Mouse (Mus musculus) R1 (cell line): Measurements from ENCODE around the gene Nampt.
"Not testable (repeated sequence)": the region's sequence is repeated elsewhere in the genome, so short reads cannot be mapped to it uniquely, and the experiment has no call there.

Experiments used
- DNase-seq: peaks from one replicate; pipeline ENCODE4 v3.0.0-alpha.2; 2018; ENCODE audit warnings: low read depth, low spot score

Nampt gene

DNA sequence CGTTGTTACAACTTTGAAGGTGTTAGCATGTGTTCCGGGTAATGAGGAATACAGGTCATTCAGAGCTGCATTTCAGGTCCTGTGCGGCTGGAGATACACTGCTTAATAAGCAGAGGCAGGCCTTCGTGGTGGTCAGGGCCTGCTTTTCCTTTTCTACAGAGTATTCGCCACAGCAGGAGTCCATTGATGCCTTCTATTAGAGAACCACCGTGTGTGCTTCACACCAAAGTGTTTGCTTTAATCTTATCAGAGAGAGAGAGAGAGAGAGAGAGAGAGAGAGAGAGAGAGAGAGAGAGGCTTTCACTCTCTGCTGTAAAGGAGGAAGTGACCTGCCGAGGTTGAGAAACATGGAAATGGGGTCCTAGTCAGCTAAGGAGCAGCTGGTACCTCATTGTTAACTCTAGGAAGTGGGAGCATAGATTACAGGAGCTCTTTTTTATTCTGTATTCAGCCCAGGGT, 22.1 kb downstream of the Nampt start:
- DNase-seq, result no peak

DNA sequence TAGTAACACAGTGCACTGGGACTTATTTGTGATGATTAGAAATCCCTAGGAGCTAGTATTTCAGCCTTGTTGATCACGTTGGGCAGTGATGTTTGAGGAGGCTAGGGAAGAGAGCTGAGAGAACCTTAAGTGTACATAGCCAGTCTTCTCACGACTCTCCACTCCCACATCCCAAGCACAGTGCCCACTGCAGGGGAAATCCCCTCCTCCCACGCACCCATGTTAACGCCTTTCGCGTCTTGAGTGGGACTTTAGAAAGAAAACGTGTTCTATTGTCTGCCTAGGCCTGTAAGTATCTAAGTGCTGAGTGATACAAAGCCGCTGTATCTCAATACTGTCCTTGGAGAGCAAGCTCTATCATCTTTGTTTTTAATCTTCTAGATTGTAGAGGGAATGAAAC, 27.0 kb downstream of the Nampt start:
- no peak for DNase-seq

DNA sequence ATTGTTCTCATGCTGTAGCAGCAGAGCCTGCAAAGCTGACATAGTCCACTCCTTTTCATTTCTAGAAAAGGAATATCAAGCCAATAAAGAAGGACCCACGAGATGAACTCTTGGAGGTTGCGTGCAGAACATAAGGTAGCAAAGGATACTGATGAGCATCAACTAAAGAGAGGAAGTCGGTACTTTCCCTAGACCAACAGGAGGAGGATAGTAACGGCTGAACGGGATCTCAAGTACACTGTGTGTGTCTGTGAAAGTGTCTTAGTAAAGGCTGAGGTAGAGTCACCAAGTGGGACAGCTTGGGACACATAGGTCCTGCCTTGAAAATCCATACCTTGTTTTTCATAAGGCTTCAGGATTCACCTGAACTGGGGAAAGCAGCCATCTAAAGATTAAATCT, 34.4 kb downstream of the Nampt start:
- no peak for DNase-seq

DNA sequence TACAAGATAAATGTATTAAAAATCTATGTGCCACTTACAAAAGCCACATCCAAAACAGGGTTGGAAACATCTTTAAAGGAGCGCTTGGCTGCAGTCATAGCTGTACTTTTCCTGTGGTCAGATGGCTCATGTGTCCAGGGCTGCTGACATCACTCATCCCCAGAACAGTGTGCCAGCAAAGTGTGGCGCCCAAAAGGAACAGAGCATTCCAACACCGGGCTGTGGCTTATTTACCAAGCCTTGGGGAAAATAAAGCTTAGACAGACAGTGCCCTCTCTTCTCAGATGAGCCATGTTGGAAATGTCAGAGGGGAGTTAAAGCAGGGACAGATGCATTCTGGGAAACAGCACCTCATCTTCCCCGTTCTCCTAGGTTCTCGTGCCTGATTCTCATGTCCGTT, 35.5 kb downstream of the Nampt start:
- no peak for DNase-seq

DNA sequence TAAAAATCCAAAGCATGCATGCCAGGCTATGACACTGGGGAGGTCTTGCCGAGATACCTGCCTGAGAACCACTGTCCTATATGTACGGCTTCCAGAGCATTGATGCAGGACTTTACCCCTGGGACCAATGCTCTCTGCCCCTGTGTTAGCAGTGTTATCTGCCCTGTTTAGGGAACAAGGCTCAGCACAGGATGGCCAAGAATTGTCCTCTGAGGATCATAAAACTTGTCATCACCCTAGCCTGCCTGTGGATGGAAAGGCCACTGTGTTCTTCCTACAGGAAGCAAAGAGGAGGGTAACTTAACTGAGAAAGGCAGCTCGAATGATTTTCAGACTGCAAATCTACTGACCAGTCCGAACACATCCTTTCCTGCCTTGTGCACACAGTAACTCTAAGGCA, 36.1 kb downstream of the Nampt start:
- DNase-seq, result no peak

DNA sequence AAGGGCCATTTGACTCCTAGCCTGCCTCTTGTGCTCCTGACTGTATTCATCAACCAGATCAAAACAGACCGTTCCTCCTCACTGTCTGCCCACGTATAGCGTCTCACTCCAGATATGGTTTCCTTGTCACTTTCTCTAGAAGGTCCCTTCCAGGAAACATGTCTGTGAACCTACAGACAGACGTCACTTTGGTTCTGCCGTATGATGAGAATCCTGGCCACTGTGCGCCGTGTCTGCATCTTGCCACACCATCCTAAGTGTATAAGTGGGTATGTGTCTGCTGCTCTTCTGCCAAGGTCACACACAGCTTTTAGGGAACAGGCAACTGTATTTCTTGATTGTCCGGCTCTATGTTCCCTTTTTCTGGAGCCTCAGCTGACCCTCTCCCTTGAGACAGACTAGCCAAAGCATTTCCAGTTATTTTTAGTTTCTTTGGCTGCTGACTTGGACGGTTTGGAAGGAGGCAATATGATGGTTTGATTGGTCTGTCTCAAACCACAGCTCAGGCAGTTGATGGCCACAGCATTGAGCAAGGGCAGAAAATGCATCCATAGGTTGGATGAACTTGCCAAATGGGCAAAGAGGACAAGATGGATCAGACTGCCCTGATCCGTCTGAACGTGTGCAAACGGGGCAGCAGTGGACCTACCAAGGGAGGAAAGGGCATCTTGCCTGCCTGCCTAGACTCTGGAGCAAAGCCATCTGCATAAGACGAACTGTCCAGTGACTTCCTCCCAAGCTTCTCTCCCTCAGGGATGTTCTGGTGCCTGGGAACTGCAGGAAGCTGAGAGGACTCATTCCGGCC, 37.6 kb downstream of the Nampt start:
- DNase-seq, result no peak

DNA sequence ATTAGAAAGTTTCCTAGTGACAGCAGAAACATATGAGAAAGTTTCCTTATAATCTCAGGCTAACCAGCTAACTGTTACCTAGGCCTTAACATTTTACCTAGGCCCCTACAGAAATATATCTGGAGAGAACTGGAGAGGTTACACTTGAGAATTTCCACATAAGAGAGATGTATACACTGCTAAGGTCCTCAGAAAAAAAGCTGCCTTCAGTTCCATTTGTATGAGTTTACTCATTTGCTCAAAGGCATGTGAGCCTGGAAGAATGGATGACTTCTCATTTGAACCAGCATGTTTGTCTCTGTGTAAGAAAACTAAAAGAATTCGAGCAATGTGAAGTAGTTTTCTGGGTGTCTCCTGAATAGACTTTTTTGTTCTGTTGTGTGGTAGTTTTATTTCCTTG, 39.1 kb downstream of the Nampt start:
- no peak for DNase-seq

DNA sequence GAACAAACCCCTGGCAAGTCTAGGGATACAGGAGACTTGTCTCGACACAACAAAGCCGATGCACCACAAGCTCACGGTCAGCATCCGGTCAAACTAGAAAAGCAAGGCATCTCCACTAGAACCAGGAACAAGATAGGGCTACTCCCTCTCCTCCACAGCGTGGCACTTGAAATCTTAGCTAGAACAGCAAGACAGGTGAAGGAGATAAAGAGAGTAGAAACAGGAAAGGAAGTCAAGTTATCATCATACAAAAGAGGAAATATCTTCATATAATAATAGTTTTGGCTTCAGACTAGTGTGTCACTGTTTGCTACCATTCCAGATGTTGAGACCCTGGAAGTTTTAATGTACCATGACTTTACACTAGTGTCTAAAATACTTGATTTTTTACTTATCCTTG, 41.5 kb downstream of the Nampt start:
- no peak for DNase-seq

DNA sequence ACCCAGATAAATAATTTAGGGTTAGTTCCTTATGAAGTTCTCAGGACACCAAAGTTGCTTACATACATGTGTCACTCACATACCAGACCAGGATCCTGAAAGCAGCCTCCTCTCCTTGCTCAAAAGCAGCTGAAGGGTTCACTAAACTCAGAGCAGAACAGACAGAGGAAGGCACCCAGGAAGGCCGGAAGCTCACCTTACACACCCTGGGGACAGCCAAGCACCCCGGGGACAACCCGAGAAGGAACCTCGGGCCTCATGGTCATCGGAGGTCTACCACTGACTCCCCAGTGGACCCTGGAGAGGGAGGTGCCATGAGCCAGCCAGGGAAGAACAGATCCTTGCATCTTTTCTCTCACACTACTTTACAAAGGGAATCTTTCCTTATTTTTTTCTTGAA, 51.5 kb downstream of the Nampt start:
- no peak for DNase-seq

DNA sequence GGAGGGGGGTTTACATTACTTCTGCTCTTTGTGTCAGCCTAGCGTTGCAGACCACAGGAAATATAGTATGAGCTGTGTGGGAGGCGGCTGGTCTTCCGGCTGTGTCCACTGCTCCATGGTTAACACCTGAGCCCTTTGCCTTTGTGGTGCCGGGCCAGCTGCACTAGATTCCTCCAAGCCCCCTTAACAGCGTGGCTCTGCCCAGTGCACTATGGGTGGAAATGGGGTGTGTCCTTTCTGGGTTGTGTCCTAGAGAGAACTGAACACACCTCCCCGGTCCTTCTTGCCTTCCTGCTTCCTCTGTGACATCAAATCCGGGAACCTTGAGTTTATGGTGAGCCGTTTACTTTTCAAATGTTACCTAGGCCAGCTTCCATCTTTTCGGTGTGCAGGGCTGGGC, 58.2 kb downstream of the Nampt start:
- no peak for DNase-seq

DNA sequence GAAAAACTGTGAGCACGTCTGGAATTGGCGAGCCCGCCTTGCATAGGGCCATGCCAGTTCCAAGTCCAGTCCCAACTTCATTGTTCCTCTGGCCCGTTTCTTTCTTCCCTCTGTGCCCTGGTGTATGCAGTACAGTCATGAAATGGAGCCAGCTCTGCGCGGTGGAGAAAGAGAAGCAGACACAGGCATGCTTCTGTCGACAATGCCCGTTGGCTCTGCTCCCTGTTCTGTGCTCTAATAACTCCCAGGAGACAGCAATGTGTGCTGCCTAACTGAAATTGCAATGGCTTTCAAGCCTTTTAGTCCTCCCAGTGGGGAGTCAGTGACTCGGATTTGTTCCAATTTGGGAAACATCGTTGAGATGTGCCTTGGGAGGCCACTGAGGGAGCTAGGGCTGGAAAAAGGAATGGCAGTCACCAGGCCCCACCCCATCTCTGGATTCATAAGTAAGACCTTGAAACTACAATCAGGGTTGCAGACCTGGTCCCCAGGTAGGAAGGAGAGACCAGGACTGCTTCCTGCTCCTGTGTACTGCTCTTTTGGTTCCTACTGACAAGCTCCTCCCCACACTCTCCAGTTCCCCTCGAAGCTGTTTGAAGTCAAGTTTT, 58.7 kb downstream of the Nampt start:
- DNase-seq, result peak; percentile 10

DNA sequence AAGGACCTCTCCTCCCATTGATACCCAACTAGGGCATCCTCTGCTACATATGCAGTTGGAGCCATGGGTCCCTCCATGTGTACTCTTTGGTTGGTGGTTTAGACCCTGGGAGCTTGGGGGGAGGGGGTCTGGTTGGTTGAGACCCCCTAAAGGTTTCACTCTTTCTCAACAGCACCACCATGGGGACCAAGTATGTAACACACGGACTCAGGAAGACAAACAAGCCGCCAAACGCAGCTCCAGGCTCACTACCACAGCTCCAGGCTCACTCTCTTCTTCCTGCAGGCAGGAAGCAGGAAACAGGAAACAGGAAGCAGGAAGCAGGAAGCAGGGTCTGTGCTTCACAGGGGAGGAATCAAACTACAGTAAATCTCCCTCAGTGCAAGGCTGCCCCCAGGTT, 60.0 kb downstream of the Nampt start:
- DNase-seq, result peak; percentile 17

DNA sequence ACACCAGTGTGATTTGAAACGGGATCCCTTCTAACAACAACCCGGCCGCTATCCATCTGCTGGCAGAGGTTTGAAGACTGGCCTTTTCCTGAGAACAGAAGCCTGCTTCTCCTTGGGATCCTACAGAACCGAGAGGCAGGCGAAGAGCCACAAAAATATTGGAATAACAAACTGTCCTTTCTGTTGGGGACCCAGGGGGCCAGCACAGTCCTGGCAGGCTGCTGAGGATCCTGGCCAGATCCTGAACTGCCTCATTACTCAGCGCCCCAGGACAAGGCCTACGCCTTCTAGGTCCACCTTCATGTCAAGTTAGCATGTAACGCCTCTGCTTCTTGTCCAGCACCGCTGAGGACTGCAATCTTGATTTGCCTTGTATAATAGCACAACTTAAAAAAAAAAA, 65.0 kb downstream of the Nampt start:
- DNase-seq, result no peak

DNA sequence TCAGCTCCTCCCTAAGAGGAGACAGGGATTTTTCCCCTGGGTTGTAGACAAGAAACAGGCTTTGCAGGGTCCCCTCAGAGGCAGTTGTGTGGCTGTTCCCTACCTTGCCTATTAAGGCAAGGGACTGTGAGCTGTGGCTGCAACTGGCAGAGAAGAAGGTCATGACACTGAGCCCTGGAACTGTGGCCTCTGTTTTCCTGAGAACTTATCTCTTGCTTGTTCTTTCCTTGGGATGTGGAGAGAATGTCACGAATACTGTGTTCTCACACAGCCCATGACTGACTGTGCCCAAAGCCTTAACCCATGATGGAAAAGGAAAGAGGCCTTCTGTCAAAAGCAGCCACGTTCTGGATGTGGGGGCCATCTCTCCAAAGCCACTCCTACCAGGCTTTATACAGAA, 65.7 kb downstream of the Nampt start:
- DNase-seq, result no peak

DNA sequence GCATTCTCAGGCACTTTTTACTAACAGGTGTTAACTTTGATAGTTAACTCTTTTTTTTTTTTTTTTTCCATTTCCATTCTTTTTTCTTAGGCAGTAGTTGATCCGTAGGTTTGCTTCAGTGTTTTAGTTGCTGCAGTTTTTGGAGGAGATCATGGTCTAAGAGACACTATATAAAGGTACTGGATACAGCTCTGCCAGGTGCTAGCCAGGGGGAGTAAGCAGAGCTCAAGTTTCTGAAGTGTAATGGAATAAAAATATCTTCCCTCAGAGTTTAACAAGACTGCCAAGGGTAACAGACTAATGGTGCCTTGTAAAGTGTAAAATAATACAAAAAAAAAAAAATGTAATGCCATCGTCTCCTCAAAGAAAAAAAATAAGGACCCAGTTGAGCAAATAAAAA, 67.0 kb downstream of the Nampt start:
- no peak for DNase-seq

DNA sequence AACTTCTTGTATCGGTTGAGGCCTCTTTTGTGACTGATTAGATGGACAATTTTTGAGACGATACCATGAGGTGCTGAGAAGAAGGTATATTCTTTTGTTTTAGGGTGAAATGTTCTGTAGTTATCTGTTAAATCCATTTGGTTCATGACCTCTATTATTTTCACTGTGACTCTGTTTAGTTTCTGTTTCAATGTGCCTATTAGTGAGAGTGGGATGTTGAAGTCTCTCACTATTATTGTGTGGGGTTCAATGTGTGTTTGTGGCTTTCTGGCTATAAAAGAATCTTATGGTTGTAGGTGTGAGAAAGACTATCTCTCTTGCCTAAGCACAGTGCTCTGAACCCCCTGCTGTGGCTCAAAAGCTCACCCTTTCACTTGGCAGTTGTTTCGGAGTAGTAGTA, 68.9 kb downstream of the Nampt start:
- no peak for DNase-seq

DNA sequence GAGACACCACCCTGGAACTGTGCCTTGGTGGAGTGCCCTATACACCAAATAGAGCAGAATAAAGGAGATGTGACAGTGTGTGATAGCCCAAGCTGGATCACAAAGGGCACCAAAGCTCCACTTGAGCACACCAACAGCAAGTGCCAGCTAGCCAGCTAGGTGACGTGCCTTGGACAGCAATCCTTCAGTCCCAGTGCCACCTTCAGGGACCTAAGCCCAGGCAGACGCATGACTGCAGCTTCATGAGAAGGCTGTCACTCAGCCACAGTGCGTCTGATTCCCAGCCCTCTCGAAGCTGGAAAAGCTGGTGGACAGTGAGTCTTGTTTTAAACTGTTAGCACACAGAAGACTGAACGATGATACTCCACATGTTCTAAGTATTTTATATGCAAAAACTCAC, 70.5 kb downstream of the Nampt start:
- no peak for DNase-seq

DNA sequence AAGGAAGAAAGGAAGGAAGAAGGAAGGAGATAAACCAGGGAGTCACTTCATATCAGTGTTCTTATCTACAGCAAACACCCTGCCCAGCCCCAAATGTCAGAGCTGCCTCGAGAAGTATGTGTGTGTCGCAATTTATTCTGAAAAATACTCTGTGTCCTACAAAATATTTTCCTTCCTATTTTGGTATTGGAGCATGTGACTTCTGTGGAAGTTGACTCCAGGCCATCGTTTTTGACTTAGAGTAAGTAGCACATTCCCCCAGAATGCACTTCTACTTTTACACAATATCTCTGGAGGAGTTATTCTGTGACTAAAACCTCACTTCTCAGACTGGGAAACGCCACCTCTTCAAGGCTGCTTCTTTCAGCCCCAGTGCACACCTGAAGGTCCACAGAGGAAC, 71.1 kb downstream of the Nampt start:
- DNase-seq, result no peak

DNA sequence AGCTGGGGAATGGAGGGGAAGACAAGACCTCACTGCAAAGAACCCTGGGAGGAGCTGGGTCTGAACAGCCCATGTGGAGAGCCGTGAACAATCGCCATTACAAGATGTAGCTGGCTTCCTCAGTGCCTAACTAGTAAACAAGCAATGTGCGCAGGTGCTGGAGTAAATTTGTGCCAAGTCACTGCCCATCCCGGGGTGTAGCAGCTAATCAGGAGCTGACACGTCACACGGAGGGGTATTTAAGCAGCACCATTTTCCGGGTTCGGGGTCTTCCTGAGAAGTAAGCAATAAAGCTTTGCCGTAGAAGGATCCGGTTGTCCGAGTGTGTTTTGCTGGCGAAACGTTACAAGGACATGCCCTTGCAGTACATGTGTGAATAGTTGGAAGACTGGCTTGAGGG, 71.9 kb downstream of the Nampt start:
- not testable (repeated sequence) for DNase-seq

DNA sequence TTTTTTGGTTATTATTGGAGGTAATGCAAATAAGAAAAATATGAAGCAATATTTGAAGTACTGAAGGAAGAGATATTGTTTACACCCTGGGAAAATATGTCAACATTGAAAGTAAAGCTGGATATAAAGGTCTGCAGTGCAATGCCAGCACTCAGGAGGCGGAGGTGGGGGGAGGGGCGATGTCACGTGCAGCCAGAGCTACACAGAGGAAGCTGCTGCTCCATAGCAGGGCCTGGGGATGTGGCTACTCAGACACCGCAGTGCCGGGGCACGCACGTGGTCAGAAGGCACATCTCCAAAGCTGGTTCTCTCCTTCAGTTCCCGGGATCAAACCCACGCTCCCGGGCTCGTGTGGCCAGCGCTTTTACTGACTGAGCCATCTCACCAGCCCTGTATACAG, 73.9 kb downstream of the Nampt start:
- DNase-seq, result no peak

DNA sequence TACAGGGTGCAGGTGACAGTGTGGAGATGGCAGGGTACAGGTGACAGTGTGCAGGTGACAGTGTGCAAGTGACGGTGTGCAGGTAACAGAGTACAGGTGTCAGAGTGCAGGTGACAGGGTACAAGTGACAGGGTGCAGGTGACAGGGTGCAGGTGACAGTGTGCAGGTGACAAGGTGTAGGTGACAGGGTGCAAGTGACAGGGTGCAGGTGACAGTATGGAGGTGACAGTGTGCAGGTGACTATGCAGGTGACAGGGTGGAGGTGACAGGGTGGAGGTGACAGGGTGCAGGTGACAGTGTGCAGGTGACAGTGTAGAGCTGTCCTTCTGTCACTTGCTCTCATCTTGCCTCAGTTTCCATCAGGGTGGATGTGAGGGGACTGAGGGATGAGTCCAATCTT, 76.5 kb downstream of the Nampt start:
- no peak for DNase-seq

DNA sequence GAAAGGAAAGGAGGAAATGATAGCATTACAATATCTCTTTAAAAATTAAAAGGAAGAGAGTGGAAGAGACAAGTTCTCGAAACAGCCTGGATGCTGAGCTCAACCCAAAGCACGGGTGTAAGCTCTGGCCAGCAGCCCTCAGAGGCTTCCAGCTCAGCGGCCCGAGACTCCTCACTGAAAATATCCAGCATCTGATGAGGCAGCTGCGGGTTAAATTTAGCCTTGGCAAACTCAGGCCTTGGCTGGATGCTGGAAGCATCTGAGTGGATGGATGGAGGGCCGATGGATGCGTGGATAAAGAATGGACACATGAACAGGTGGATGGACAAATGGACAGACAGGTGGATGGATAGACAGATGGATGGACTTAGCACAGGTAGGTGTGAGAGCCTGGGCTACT, 77.2 kb downstream of the Nampt start:
- DNase-seq, result no peak
